8 mouse cellular contexts compared by ENCODE assay signal in the genomic region with DNA sequence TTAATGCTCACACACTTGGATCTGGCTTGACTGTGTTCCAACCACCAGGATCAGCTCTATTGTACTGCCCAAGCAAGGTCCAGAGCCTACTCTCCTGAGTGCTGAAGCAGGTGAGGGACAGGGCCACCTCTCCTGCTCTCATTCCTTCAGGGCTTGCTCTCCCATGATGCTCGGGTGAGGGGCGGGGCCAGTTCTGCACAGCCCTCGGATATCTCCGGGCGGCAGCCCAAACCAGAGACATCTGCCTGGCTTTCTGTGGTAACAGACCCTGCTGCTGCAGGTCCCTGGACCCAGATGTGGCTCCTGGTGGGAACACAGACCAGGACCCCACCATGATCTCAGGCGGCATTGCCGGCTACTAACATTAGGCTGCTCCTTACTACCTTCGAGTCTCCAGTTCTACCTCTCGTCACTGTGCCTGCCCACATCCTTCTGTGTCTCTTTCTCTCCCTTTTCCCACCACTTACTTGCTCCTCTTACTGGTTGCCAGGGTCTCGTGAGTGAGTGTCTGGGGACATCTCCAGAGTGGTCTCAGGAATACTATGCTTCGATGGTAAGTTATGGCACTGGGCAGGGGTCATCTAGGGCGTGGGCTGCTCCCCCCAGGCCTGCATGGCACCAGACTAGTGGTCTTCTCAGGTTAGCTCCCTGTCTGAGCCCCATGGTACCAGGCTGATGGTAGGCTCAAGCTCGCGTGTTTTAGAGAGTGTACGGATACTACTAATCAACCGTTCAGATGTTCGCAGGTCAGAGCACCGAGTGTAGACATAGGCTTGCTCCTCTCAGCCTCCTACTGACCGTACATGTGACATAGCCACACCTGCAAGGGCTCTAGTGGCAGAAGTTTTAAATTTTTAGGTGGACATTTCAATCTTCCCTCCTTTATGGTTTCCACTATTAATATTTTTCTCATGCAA. TPM values are rescaled to one million over a fixed set of nuclear protein-coding genes. Genes with fewer than 3 reads are reported as not detected.
A peak's percentile ranks its signal among the peaks of the same experiment; 100 is the strongest.
DNase-seq lines count a peak whose midpoint lies in the region; ATAC-seq and TF ChIP-seq lines count a peak whose summit lies in the region.

No protein-coding gene starts in this region.

- H3K4me3 ChIP-seq in liver, embryonic 14.5 days (ENCODE audit: insufficient read depth in 1 of 2, low read depth in 2 of 2, low read length in 2 of 2), result peak overlapping the region; percentile 7 to 26; a peak in 2 of 4 replicates
- no peak overlapping the region for H3K4me3 ChIP-seq in forebrain, embryonic 14.5 days (ENCODE audit: low read depth, low read length)

- no peak for TF ChIP-seq EP300 in liver, embryonic 14.5 days (IDR thresholded peaks at IDR 0.05; ENCODE audit: low read depth)

- no peak for TF ChIP-seq CTCF in liver, embryonic 14.5 days (IDR thresholded peaks at IDR 0.05; ENCODE audit: low read depth)

- no peaks in the 10 kb centered on the region for H3K9me3 ChIP-seq in liver, embryonic 14.5 days (ENCODE audit: control insufficient read depth, low read length)
- H3K9me3 ChIP-seq in forebrain, embryonic 14.5 days (replicated peaks; ENCODE audit: control insufficient read depth, low read length), result no peaks in the 10 kb centered on the region

- 55% methylated on average over 19 of the region's 19 CpGs for WGBS in liver, embryonic 14.5 days (ENCODE audit: insufficient replicate concordance)
- WGBS in forebrain, embryonic 14.5 days, result 75% methylated on average over 19 of the region's 19 CpGs

- H3K4me2 ChIP-seq in liver, embryonic 14.5 days (ENCODE audit: low read depth), result peak overlapping the region; percentile 35
- no peak overlapping the region for H3K4me2 ChIP-seq in forebrain, embryonic 14.5 days (ENCODE audit: low read length)

- peak; percentile 13 for DNase-seq in gastrocnemius, postnatal 25 days
- DNase-seq in gastrocnemius, adult 8-10 months (ENCODE audit: low spot score in 2 of 2), result no peak
- peak; percentile 21 for DNase-seq in CD4-positive helper T cell, adult 2 months (ENCODE audit: low read depth, low spot score)
- peak; percentile 54 for DNase-seq in c-Kit-positive CD71-positive TER-119-negative erythroid progenitor cells, embryonic 14.5 days (ENCODE audit: low read depth)
- DNase-seq in liver, embryonic 14.5 days (ENCODE audit: low read depth in 3 of 3, low spot score in 3 of 3), result peak; percentile 19 to 53 (median 50)
- DNase-seq in cerebellum, adult 9-10 months, result no peak
- DNase-seq in forebrain, embryonic 14.5 days (ENCODE audit: low spot score), result no peak
- DNase-seq in left cerebral cortex, postnatal 4 days, result no peak

- intact Hi-C loops in left cerebral cortex, postnatal 4 days (cut with DNase I), result no loop called here

- H3K9ac ChIP-seq in liver, embryonic 14.5 days (replicated peaks), result peak overlapping the region; percentile 1; the same call in 1 of the 2 replicates
- no peak overlapping the region for H3K9ac ChIP-seq in forebrain, embryonic 14.5 days (ENCODE audit: low read length)

- no peaks in the 10 kb centered on the region for H3K27me3 ChIP-seq in liver, embryonic 14.5 days (ENCODE audit: control insufficient read depth, insufficient read depth, low read length)
- no peaks in the 10 kb centered on the region for H3K27me3 ChIP-seq in forebrain, embryonic 14.5 days (replicated peaks; ENCODE audit: control insufficient read depth, insufficient read depth, low read length)

- no peaks in the 10 kb centered on the region for H3K36me3 ChIP-seq in liver, embryonic 14.5 days (replicated peaks; ENCODE audit: control insufficient read depth, insufficient read depth, low read depth)
- H3K36me3 ChIP-seq in forebrain, embryonic 14.5 days (ENCODE audit: control insufficient read depth, insufficient read depth, low read length), result peaks cover 7% of the 10 kb centered on the region; the same call in 1 of the 2 replicates

- peaks cover 0 to 8% of the 10 kb centered on the region in 2 experiments; a peak in 2 of 4 replicates for H3K4me1 ChIP-seq in liver, embryonic 14.5 days (replicated peaks; ENCODE audit: control insufficient read depth in 2 of 2, insufficient read depth in 2 of 2, low read length in 1 of 2)
- H3K4me1 ChIP-seq in forebrain, embryonic 14.5 days (ENCODE audit: control insufficient read depth, insufficient read depth, low read length), result no peaks in the 10 kb centered on the region

- no peak overlapping the region; the same call in 1 of the 2 replicates for H3K27ac ChIP-seq in liver, embryonic 14.5 days
- no peak overlapping the region for H3K27ac ChIP-seq in forebrain, embryonic 14.5 days (ENCODE audit: low read depth, low read length)

- peak; percentile 84 for ATAC-seq in liver, embryonic 14.5 days (ENCODE audit: insufficient read depth)
- no peak for ATAC-seq in forebrain, embryonic 14.5 days

RNA-seq across cellular contexts. Expression of gene Rbl2, which starts 9.0 kb away (rescaled TPM):
- 10 to 100 TPM; 27.0 to 31.6 TPM for total RNA-seq in gastrocnemius, postnatal 25 days (2021)
- total RNA-seq in gastrocnemius, adult 8-10 months (2022), result 10 to 100 TPM; 36.9 to 51.2 (median 41.7) TPM
- 4.2 and 4.9 TPM in 2 replicates for polyA plus RNA-seq in liver, embryonic 14.5 days (2012; rRNA removed)
- 4.5 and 5.9 TPM in 2 replicates for polyA plus RNA-seq in liver, embryonic 14.5 days (2014; fragmentation: Nextera tagmentation; extraction: Ambion mirVana)
- 14.6 and 18.9 TPM in 2 replicates for polyA plus RNA-seq in forebrain, embryonic 14.5 days (2014; fragmentation: Nextera tagmentation; extraction: Ambion mirVana)
- total RNA-seq in left cerebral cortex, postnatal 4 days (2021), result 10 to 100 TPM; 32.1 to 34.1 TPM

Comparison
In these comparisons a context has a peak if more than half of its experiments do, and no peak if none do; other contexts are left out.
1. DNase-seq: peak in gastrocnemius, postnatal 25 days (single experiment), CD4-positive helper T cell, adult 2 months (single experiment), c-Kit-positive CD71-positive TER-119-negative erythroid progenitor cells, embryonic 14.5 days (single experiment) and liver, embryonic 14.5 days (3 of 3); none in gastrocnemius, adult 8-10 months (0 of 2), cerebellum, adult 9-10 months (single experiment), forebrain, embryonic 14.5 days (single experiment) and left cerebral cortex, postnatal 4 days (single experiment).